In the genomic region with DNA sequence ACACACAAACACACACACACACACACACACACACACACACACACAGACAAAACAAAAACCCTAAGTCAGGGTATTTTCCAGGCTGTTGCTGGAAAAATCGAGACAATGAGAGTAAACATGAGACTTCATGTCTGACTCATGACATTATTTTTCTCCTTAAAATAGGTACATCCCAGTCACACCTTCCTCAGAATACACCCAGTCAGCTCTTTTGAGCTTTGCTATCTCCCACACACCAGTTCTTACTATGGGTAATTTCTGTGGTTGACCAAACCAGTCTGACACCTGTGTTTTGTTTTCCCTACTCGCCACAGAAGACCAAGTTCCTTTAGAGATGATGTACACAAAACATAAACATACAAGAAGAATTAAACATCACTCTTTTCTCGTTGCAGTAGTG, we compare ENCODE assay signal across 22 mouse cellular contexts. TPM values are rescaled to one million over a fixed set of nuclear protein-coding genes. Genes with fewer than 3 reads are reported as not detected.
DNase-seq lines count a peak whose midpoint lies in the region; ATAC-seq lines count a peak whose summit lies in the region.
"Had no signal": no experiment of that assay in that cellular context is flagged by ENCODE, and none has a peak within 500 bp of the region (broad histone marks: within the 10 kb centered on the region; RNA-seq: fewer than 3 reads in every experiment).

No protein-coding gene starts in this region.

- WGBS in forebrain, embryonic 11.5 days: 89% methylated on average over 3 of the region's 3 CpGs
- WGBS in forebrain, embryonic 16.5 days: 82% methylated on average over 3 of the region's 3 CpGs
- 76% methylated on average over 3 of the region's 3 CpGs for WGBS in heart, embryonic 10.5 days

- DNase-seq in forebrain, embryonic 11.5 days (ENCODE audit: low spot score): peak; percentile 1
- peak; percentile 83 for DNase-seq in induced T-regulatory cell, adult 2 months (ENCODE audit: low read depth)
- DNase-seq in B cell, adult 2 months: no peak
- no peak for DNase-seq in adrenal gland, postnatal 10 days
- DNase-seq in heart, embryonic 10.5 days (ENCODE audit: low spot score): no peak
- DNase-seq: adrenal gland, adult 8-10 months; adrenal gland, postnatal 36 days; cerebellum, adult 18-20 months; cerebellum, adult 9-10 months; cerebellum, postnatal 14 days; gastrocnemius, postnatal 25 days; heart, adult 18-20 months; heart, postnatal 14 days; heart, postnatal 4 days had no signal

- H3K27me3 ChIP-seq in forebrain, embryonic 11.5 days (ENCODE audit: control insufficient read depth, insufficient read depth, low read length): no peaks in the 10 kb centered on the region
- H3K27me3 ChIP-seq in forebrain, embryonic 16.5 days (replicated peaks; ENCODE audit: control insufficient read depth, insufficient read depth, low read length): no peaks in the 10 kb centered on the region
- H3K27me3 ChIP-seq in heart, embryonic 10.5 days (ENCODE audit: insufficient read depth, poor library complexity, severe bottlenecking): no peaks in the 10 kb centered on the region
- H3K27me3 ChIP-seq: heart, embryonic 13.5 days; intestine, embryonic 15.5 days had no signal

- H3K9ac ChIP-seq in forebrain, embryonic 11.5 days (ENCODE audit: low read length): no peak overlapping the region
- no peak overlapping the region for H3K9ac ChIP-seq in forebrain, embryonic 16.5 days (replicated peaks; ENCODE audit: low read depth, low read length)
- H3K9ac ChIP-seq: heart, embryonic 13.5 days; hindbrain, embryonic 14.5 days; intestine, embryonic 15.5 days had no signal

- no peak for ATAC-seq in forebrain, embryonic 11.5 days (replicated peaks; ENCODE audit: low FRiP score)
- no peak for ATAC-seq in forebrain, embryonic 16.5 days
- peak; percentile 81 for ATAC-seq in CD4-positive, CD25-positive, alpha-beta regulatory T cell, adult 4 months
- ATAC-seq: forebrain, embryonic 14.5 days; hindbrain, postnatal 0 days; intestine, embryonic 15.5 days had no signal

- no peak overlapping the region for H3K27ac ChIP-seq in forebrain, embryonic 11.5 days (ENCODE audit: low read depth, low read length)
- no peak overlapping the region for H3K27ac ChIP-seq in forebrain, embryonic 16.5 days (ENCODE audit: low read length)
- H3K27ac ChIP-seq in heart, embryonic 10.5 days: no peak overlapping the region
- H3K27ac ChIP-seq: forebrain, embryonic 10.5 days; heart, embryonic 13.5 days; hindbrain, embryonic 14.5 days; hindbrain, postnatal 0 days; intestine, embryonic 15.5 days had no signal

- H3K4me1 ChIP-seq in forebrain, embryonic 11.5 days (replicated peaks; ENCODE audit: control insufficient read depth, insufficient read depth, low read length): no peaks in the 10 kb centered on the region
- no peaks in the 10 kb centered on the region for H3K4me1 ChIP-seq in forebrain, embryonic 16.5 days (replicated peaks; ENCODE audit: control insufficient read depth, insufficient read depth, low read length)
- no peaks in the 10 kb centered on the region for H3K4me1 ChIP-seq in heart, embryonic 10.5 days
- H3K4me1 ChIP-seq: forebrain, embryonic 10.5 days; heart, embryonic 13.5 days had no signal

- no peak overlapping the region for H3K4me3 ChIP-seq in forebrain, embryonic 11.5 days (ENCODE audit: low read depth, low read length)
- no peak overlapping the region for H3K4me3 ChIP-seq in forebrain, embryonic 16.5 days (replicated peaks; ENCODE audit: low read length)
- H3K4me3 ChIP-seq in heart, embryonic 10.5 days: no peak overlapping the region
- H3K4me3 ChIP-seq: forebrain, embryonic 10.5 days; heart, embryonic 13.5 days; intestine, embryonic 15.5 days had no signal

- no peaks in the 10 kb centered on the region for H3K36me3 ChIP-seq in forebrain, embryonic 11.5 days (ENCODE audit: control insufficient read depth, insufficient read depth, low read length)
- no peaks in the 10 kb centered on the region for H3K36me3 ChIP-seq in forebrain, embryonic 16.5 days (ENCODE audit: control insufficient read depth, insufficient read depth)
- H3K36me3 ChIP-seq in heart, embryonic 10.5 days: no peaks in the 10 kb centered on the region
- H3K36me3 ChIP-seq: forebrain, embryonic 10.5 days; heart, embryonic 13.5 days; intestine, embryonic 15.5 days had no signal

- H3K4me2 ChIP-seq in forebrain, embryonic 11.5 days (ENCODE audit: low read depth, low read length, severe bottlenecking): no peak overlapping the region
- H3K4me2 ChIP-seq in forebrain, embryonic 16.5 days (ENCODE audit: low read length): no peak overlapping the region
- H3K4me2 ChIP-seq: heart, embryonic 13.5 days; hindbrain, embryonic 14.5 days; intestine, embryonic 15.5 days had no signal

- H3K9me3 ChIP-seq in forebrain, embryonic 11.5 days (ENCODE audit: control insufficient read depth, low read length): no peaks in the 10 kb centered on the region
- H3K9me3 ChIP-seq in forebrain, embryonic 16.5 days (ENCODE audit: control insufficient read depth, low read length): no peaks in the 10 kb centered on the region
- H3K9me3 ChIP-seq in heart, embryonic 10.5 days: no peaks in the 10 kb centered on the region
- H3K9me3 ChIP-seq: heart, embryonic 13.5 days; intestine, embryonic 15.5 days had no signal

RNA-seq across cellular contexts. Expression of a gene that starts 21.0 kb away (rescaled TPM):
- 32.5 and 35.0 TPM in 2 replicates for polyA plus RNA-seq in forebrain, embryonic 11.5 days (2014; fragmentation: Nextera tagmentation; extraction: Ambion mirVana)
- polyA plus RNA-seq in forebrain, embryonic 16.5 days (2015; fragmentation: Nextera tagmentation; extraction: Ambion mirVana): 38.2 and 48.2 TPM in 2 replicates
- 100 to 1,000 TPM in 1 of 2 experiments, 10 to 100 TPM in 1; 82.8 to 103 TPM for polyA plus RNA-seq in CD4-positive, CD25-positive, alpha-beta regulatory T cell, adult 4 months (2017; shearing (Covaris generic))
- total RNA-seq in adrenal gland, postnatal 10 days (2021): 10 to 100 TPM; 40.3 to 90.1 TPM
- 8.3 and 11.0 TPM in 2 replicates for polyA plus RNA-seq in heart, embryonic 10.5 days (2016; fragmentation: Nextera tagmentation; extraction: Ambion mirVana)

Comparison
In these comparisons a context has a peak if more than half of its experiments do, and no peak if none do; other contexts are left out.
1. DNase-seq: peak in forebrain, embryonic 11.5 days (single experiment) and induced T-regulatory cell, adult 2 months (single experiment); none in B cell, adult 2 months (0 of 2), adrenal gland, postnatal 10 days (single experiment) and heart, embryonic 10.5 days (single experiment).